Mouse (Mus musculus): Measurements from ENCODE around the gene Slc22a18.

DNA sequence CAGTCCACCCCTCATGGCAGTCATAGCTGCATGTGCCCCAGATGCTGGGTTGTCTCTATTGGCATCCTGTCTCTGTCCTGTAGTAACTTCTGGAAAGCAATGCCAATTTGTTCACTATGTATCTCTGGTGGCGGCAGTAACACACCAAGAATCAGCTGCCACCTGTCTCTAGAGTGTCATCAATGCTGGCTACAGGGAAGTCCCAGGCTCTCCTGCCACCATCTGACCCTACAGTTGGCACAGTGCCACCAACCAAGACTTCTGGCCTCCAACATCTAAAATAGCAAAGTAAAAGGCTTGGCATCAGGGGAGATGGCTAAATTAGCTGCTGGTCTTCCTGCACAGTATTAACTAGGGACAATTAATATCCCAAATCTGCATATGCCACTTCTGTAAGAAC is 58.9 kb downstream of the Slc22a18 start:
- TF ChIP-seq POLR2A (IDR thresholded peaks at IDR 0.05; ENCODE audit: borderline replicate concordance, extremely low read depth, insufficient read depth, insufficient read length, poor library complexity, severe bottlenecking) (no peak), CTCF (IDR thresholded peaks at IDR 0.05; ENCODE audit: borderline replicate concordance, extremely low read depth, insufficient read depth, insufficient read length) (no peak)

Measured in brain, embryonic 14.5 days (tissue).